Mouse (Mus musculus) brain, embryonic 14.5 days (tissue): ENCODE results near the gene Jag2. TPM values are rescaled to one million over a fixed set of nuclear protein-coding genes. Genes with fewer than 3 reads are reported as not detected.
A peak's percentile ranks its signal among the peaks of the same experiment; 100 is the strongest.

Experiments
- DNase-seq: peaks from one replicate; pipeline ENCODE4 v3.0.0-alpha.2; 2011; ENCODE audit warnings: low read depth
- CTCF ChIP-seq: fragments of 200-500 bp; IDR thresholded peaks from 2 replicates; pipeline ENCODE4 v1.5.1; 2012; ENCODE audit warnings: inconsistent platforms, mild to moderate bottlenecking, moderate library complexity, borderline replicate concordance; ENCODE audit not compliant: insufficient read depth, insufficient read length; ENCODE audit errors: extremely low read depth
- POLR2A ChIP-seq: fragments of 200-500 bp; IDR thresholded peaks from 2 replicates; pipeline ENCODE4 v1.6.1; 2012; ENCODE audit warnings: mild to moderate bottlenecking, inconsistent platforms, borderline replicate concordance; ENCODE audit not compliant: poor library complexity, insufficient read depth, insufficient read length, severe bottlenecking; ENCODE audit errors: extremely low read depth
- polyA plus RNA-seq: library from polyadenylated mRNA; depleted of rRNA; stranded (reverse); fragments of >200 nt; gene quantifications from 2 replicates; pipeline ENCODE4 v1.2.3, GENCODE M21; 2012

Gene Jag2
- polyA plus RNA-seq, 1 experiment: 74.7 TPM

GRCm38 (mm10) chr12:112916698-112917400 is 12.7 kb downstream of the Jag2 start:
- DNase-seq: no peak
- TF ChIP-seq CTCF: no peak
- TF ChIP-seq POLR2A: no peak

GRCm38 (mm10) chr12:112915587-112915986 is 14.0 kb downstream of the Jag2 start:
- no peak for TF ChIP-seq CTCF
- no peak for TF ChIP-seq POLR2A
- peak; percentile 20 for DNase-seq

GRCm38 (mm10) chr12:112914527-112914926 is 15.0 kb downstream of the Jag2 start:
- TF ChIP-seq POLR2A (no peak), CTCF (no peak)
- no peak for DNase-seq

GRCm38 (mm10) chr12:112912951-112913745 is 16.4 kb downstream of the Jag2 start:
- TF ChIP-seq CTCF (no peak), POLR2A (no peak)
- no peak for DNase-seq

GRCm38 (mm10) chr12:112911701-112912100 is 17.9 kb downstream of the Jag2 start:
- TF ChIP-seq POLR2A: no peak
- TF ChIP-seq CTCF: no peak
- no peak for DNase-seq

GRCm38 (mm10) chr12:112908991-112909390 is 20.6 kb downstream of the Jag2 start:
- no peak for TF ChIP-seq POLR2A
- no peak for TF ChIP-seq CTCF
- no peak for DNase-seq

- TF ChIP-seq POLR2A: no peak
- TF ChIP-seq CTCF: no peak
- DNase-seq: no peak
Measured at GRCm38 (mm10) chr12:112905001-112905400, 24.6 kb downstream of the Jag2 start.

GRCm38 (mm10) chr12:112903941-112904340 is 25.6 kb downstream of the Jag2 start:
- DNase-seq: no peak
- TF ChIP-seq CTCF (no peak), POLR2A (no peak)

GRCm38 (mm10) chr12:112900641-112901040 is 28.9 kb downstream of the Jag2 start:
- peak; percentile 20 for DNase-seq

GRCm38 (mm10) chr12:112898960-112899359 is 30.6 kb downstream of the Jag2 start:
- no peak for TF ChIP-seq POLR2A
- TF ChIP-seq CTCF: no peak

More at GRCm38 (mm10) chr12:112900641-112901040, 28.9 kb downstream of the Jag2 start:
- TF ChIP-seq CTCF (no peak), POLR2A (no peak)

GRCm38 (mm10) chr12:112898351-112898750 is 31.2 kb downstream of the Jag2 start:
- DNase-seq: no peak
- TF ChIP-seq CTCF (no peak), POLR2A (no peak)

More at GRCm38 (mm10) chr12:112898960-112899359, 30.6 kb downstream of the Jag2 start:
- no peak for DNase-seq
